Mouse (Mus musculus): Measurements from ENCODE around the gene Pfkp. TPM values are rescaled to one million over a fixed set of nuclear protein-coding genes. Genes with fewer than 3 reads are reported as not detected.

Pfkp gene
- polyA plus RNA-seq, 1 experiment: 36.9 TPM

DNA sequence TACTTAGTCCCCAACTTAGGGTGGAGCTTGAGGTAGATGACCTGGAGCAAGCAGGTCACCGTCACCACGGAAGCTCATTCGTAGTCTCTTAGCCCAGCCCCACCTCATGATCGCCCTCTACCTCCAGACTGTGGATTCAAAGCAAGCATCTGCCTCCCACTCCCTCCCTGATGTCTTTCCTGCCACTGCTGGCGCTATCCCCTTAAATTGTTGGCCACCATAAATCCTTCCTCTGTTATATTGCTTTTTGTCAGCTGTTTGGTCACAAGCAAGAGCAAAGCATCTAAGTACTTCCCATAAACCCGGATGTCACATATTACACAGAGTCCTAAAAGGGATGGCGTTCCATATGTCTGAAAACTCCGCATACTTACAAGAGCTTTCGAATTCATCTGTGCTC is 62.6 kb downstream of the Pfkp start:
- Histone ChIP-seq H3K4me1 (peaks cover 33% of the 10 kb centered on the region), H3K27me3 (replicated peaks) (no peaks in the 10 kb centered on the region), H3K36me3 (replicated peaks; ENCODE audit: low read length) (peaks cover 100% of the 10 kb centered on the region), H3K9me3 (no peaks in the 10 kb centered on the region), H3K4me3 (replicated peaks) (no peak overlapping the region)
- no peak for TF ChIP-seq GATA1 (IDR thresholded peaks at IDR 0.05; ENCODE audit: borderline replicate concordance, low read length)
- no peak for TF ChIP-seq FLI1 (IDR thresholded peaks at IDR 0.05; ENCODE audit: low read length)

DNA sequence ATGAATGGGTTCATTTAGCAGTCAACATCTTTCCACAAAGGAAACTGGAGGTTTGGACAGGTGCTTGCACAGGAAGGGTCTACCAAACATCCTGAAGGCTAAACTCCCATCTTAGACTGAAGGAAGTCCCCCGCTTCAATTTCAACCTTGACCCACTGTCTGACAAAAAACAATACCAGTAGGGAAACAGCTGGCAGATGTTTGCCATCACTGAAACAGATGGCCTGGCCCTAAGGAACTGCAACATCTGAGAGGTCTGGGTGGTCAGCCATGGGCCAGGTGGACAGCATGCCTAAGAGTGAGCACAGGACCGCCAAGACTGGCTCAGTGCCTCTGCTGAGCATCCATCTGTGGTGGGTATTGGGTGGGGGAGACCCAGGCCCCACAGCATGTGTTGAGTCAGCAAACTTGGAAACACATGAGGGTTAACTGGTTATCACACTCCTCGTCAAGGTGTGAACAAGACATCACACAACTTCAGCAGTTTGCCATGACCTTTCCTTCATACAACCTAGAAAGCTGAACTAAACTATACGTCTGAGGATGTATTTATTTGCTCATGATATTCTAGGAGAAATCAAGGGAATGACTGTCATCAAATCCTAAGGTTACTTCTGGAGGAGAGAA is 65.0 kb downstream of the Pfkp start:
- H3K27me3 ChIP-seq (replicated peaks): no peaks in the 10 kb centered on the region
- H3K36me3 ChIP-seq (replicated peaks; ENCODE audit: low read length): peaks cover 100% of the 10 kb centered on the region
- H3K9me3 ChIP-seq: no peaks in the 10 kb centered on the region
- peaks cover 16% of the 10 kb centered on the region for H3K4me1 ChIP-seq
- TF ChIP-seq GATA1 (IDR thresholded peaks at IDR 0.05; ENCODE audit: borderline replicate concordance, low read length) (no peak), FLI1 (IDR thresholded peaks at IDR 0.05; ENCODE audit: low read length) (no peak)
- no peak overlapping the region for H3K4me3 ChIP-seq (replicated peaks)

DNA sequence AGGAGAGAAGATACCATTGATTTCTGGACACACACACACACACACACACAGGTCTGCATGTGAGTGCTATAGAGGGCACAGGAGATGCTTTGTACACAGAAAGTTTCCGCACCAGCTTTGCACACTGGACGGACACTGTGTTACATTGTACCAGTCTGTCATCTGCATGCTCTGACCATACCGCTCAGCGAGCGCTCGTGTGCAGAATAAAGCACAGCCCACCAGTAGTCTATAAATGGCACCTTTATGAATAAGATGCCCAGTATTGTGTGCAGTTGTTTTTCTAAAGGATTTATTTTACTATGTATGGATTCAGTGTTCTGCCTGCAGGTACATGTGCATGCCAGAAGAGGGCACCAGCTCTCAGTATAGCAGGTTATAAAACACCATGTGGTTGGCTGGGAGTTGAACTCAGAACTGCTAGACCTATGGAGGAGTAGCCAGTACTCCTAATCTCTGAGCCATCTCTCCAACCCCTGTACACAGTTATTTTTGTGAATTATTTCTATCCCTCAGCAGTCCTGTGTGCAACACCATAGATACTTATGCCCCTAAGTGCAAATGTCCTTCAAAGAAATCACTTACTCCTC is 72.6 kb downstream of the Pfkp start:
- TF ChIP-seq FLI1 (IDR thresholded peaks at IDR 0.05; ENCODE audit: low read length) (no peak), GATA1 (IDR thresholded peaks at IDR 0.05; ENCODE audit: borderline replicate concordance, low read length) (no peak)
- Histone ChIP-seq H3K27me3 (replicated peaks) (no peaks in the 10 kb centered on the region), H3K36me3 (replicated peaks; ENCODE audit: low read length) (peaks cover 98% of the 10 kb centered on the region), H3K9me3 (no peaks in the 10 kb centered on the region), H3K4me1 (peaks cover 7% of the 10 kb centered on the region), H3K4me3 (replicated peaks) (no peak overlapping the region)

DNA sequence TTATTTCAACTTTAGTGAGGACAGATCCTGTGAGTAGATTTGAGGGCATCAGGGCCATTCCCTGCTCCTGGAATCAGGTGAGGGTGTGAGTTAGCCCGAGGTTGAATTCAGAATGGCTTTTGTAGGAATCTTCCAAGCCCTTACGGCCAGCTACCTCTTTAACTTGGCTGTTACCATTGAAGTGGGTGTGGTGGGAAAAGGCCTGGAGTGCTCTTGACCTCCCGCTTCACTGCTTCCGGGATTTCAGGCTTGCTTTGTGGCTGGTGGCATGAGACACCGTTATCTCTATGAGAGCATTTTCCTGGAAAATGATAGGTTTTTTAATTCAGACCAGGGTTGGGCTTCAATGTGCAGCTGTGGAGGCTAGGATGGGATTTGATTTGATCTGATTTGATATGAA is 83.0 kb downstream of the Pfkp start:
- H3K36me3 ChIP-seq (replicated peaks; ENCODE audit: low read length): peaks cover 98% of the 10 kb centered on the region
- H3K9me3 ChIP-seq: no peaks in the 10 kb centered on the region
- no peak for TF ChIP-seq FLI1 (IDR thresholded peaks at IDR 0.05; ENCODE audit: low read length)
- TF ChIP-seq GATA1 (IDR thresholded peaks at IDR 0.05; ENCODE audit: borderline replicate concordance, low read length): no peak
- H3K4me1 ChIP-seq: no peaks in the 10 kb centered on the region; the same call in 1 of the 2 replicates
- H3K27me3 ChIP-seq (replicated peaks): no peaks in the 10 kb centered on the region
- H3K4me3 ChIP-seq (replicated peaks): no peak overlapping the region

DNA sequence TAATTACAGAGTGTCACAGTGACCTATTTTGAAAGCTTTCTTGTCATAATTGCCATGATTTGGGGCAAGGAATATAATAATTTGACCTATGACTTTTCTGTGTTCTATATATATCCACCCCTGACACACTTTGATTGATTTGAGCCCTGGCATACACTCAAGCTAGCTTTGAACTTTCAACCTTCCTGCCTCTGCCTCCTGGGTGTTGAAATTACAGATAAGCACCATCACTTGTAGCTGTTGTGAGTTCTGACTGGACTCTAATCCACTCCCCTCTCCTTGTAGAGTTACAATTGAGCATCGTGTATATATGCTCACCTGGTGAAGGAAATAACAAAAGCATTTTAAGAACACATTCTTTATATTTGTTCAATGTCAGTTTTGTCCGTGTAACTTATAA is 86.2 kb downstream of the Pfkp start:
- Histone ChIP-seq H3K4me3 (replicated peaks) (no peak overlapping the region), H3K9me3 (no peaks in the 10 kb centered on the region), H3K4me1 (no peaks in the 10 kb centered on the region; the same call in 1 of the 2 replicates), H3K36me3 (replicated peaks; ENCODE audit: low read length) (peaks cover 97% of the 10 kb centered on the region), H3K27me3 (replicated peaks) (no peaks in the 10 kb centered on the region)
- TF ChIP-seq GATA1 (IDR thresholded peaks at IDR 0.05; ENCODE audit: borderline replicate concordance, low read length): no peak
- TF ChIP-seq FLI1 (IDR thresholded peaks at IDR 0.05; ENCODE audit: low read length): no peak

DNA sequence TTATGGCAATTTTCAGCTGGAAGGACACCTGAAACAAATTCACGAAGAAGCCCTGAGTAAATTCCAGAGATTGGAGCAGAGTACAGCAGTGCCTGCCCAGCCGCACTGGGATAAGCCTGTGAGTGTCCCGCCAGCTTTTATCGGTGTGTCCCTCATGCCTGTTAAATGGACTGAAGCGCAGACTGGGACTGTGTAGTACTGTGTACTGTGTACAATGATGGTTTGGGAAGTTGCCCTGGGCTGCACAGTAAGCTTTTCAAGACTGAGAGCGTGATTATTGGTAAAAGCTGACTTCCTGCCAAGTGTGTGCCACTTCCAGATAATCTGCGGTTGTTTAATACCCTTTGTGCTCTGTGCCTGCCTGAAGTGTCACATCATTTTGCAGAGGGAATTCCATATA is 90.8 kb downstream of the Pfkp start:
- Histone ChIP-seq H3K27me3 (replicated peaks) (no peaks in the 10 kb centered on the region), H3K4me1 (no peaks in the 10 kb centered on the region; the same call in none of the 2 replicates), H3K9me3 (no peaks in the 10 kb centered on the region), H3K4me3 (replicated peaks) (no peak overlapping the region), H3K36me3 (replicated peaks; ENCODE audit: low read length) (peaks cover 90% of the 10 kb centered on the region)
- no peak for TF ChIP-seq GATA1 (IDR thresholded peaks at IDR 0.05; ENCODE audit: borderline replicate concordance, low read length)
- no peak for TF ChIP-seq FLI1 (IDR thresholded peaks at IDR 0.05; ENCODE audit: low read length)

DNA sequence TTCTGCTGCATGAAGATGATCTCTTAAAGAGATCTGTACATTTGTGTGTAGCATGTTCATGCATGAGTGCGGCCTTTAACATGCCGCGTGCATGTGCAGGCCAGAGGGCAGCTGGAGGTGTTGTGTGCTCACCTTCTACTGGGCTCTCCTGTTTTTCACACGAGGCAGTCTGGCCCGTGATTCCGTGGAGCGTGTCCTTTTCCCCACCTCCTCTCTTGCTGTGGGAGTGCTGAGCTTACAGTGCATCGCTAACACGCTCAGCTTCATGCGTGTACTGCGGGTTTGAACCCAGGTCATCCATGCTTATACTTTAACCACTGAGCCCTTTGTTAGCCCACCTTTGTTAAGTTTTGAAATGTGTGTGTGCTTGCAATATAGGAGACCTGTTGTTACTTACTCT is 92.9 kb downstream of the Pfkp start:
- TF ChIP-seq GATA1 (IDR thresholded peaks at IDR 0.05; ENCODE audit: borderline replicate concordance, low read length) (no peak), FLI1 (IDR thresholded peaks at IDR 0.05; ENCODE audit: low read length) (no peak)
- Histone ChIP-seq H3K4me1 (peaks cover 4% of the 10 kb centered on the region), H3K27me3 (replicated peaks) (no peaks in the 10 kb centered on the region), H3K9me3 (no peaks in the 10 kb centered on the region), H3K4me3 (replicated peaks) (no peak overlapping the region), H3K36me3 (replicated peaks; ENCODE audit: low read length) (peaks cover 89% of the 10 kb centered on the region)

DNA sequence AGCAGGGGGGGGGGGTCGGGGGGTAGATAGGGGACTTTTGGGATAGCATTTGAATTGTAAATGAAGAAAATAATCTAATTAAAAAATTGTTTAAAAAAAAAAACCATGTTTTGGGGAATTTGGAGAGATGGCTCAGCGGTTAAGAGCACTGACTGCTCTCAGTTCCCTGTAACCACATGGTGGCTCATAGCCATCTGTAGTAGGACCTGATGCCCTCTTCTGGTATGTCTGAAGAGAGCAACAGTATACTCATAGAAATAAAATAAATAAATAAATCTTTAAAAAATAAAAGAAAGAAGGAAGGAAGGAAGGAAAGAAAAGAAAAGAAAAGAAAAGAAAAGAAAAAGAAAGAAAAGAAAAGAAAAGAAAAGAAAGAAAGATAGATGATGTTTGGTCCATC is 94.9 kb downstream of the Pfkp start:
- no peak for TF ChIP-seq GATA1 (IDR thresholded peaks at IDR 0.05; ENCODE audit: borderline replicate concordance, low read length)
- no peak for TF ChIP-seq FLI1 (IDR thresholded peaks at IDR 0.05; ENCODE audit: low read length)
- Histone ChIP-seq H3K36me3 (replicated peaks; ENCODE audit: low read length) (peaks cover 81% of the 10 kb centered on the region), H3K27me3 (replicated peaks) (no peaks in the 10 kb centered on the region), H3K4me1 (peaks cover 19% of the 10 kb centered on the region), H3K4me3 (replicated peaks) (no peak overlapping the region), H3K9me3 (no peaks in the 10 kb centered on the region)

DNA sequence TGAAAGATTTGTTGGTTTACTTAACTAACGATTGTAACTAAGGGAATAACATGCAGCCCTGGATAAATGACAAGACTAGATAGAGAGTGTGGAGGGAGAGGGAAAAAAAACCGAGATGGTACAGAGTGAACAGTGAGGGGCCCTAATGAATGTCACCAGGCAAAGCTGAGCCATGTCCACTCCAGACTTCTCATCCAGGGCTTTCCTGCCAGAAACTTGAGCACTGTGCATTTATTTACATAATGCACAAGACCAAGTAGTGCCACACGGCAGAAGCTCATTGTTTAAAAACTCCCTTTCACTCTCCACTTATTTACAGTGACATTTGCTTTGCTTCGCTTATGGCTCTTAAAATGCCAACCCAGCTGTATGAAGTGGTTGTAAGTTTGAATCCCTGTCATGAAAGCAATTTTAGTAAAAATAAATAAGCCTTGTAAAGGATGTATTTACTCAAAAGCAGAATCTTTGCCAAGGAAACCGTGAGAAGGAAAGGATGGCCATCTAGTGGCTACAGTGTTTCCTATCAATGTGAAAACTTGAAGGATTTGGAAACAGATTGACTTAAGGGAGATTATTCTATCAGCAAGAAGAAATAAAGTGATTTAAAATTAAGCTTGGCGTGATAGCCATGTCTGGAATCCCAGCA is 113.2 kb downstream of the Pfkp start:
- TF ChIP-seq GATA1 (IDR thresholded peaks at IDR 0.05; ENCODE audit: borderline replicate concordance, low read length): no peak
- peaks cover 3% of the 10 kb centered on the region; the same call in 1 of the 2 replicates for H3K4me1 ChIP-seq
- H3K4me3 ChIP-seq (replicated peaks): no peak overlapping the region
- H3K27me3 ChIP-seq (replicated peaks): no peaks in the 10 kb centered on the region
- no peaks in the 10 kb centered on the region for H3K9me3 ChIP-seq
- no peaks in the 10 kb centered on the region for H3K36me3 ChIP-seq (replicated peaks; ENCODE audit: low read length)

DNA sequence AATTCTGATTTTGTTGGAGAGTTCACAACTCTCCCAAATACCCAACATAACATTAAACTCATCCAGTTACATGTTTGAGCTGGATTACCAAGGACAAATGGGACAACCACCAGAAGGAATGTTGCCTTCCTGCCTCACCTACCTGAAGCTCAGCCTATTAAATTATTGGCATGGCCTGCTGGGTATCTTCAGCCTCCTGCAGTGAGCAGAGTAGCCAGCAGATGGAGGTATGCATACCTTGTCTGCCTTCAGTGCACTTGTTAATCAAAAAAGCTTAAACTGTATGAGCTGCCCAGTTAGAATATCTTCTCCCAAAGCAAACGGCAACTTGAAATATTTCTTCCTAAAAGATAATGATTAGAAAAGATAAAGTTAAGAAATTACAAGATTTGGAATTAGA is 115.9 kb downstream of the Pfkp start:
- TF ChIP-seq FLI1 (IDR thresholded peaks at IDR 0.05; ENCODE audit: low read length): no peak
- no peak for TF ChIP-seq GATA1 (IDR thresholded peaks at IDR 0.05; ENCODE audit: borderline replicate concordance, low read length)
- Histone ChIP-seq H3K36me3 (replicated peaks; ENCODE audit: low read length) (no peaks in the 10 kb centered on the region), H3K9me3 (no peaks in the 10 kb centered on the region), H3K4me3 (replicated peaks) (no peak overlapping the region), H3K27me3 (replicated peaks) (no peaks in the 10 kb centered on the region), H3K4me1 (no peaks in the 10 kb centered on the region)

Other genes with a start within 250 kb of the Pfkp start
- gene Pitrm1, start 100.6 kb downstream of the Pfkp start, polyA plus RNA-seq (2012; ENCODE audit: insufficient read depth, low replicate concordance): 2.6 and 2.8 TPM in 2 replicates

Data from megakaryocyte, embryonic 14.5 days (primary cell).